Mouse (Mus musculus): Measurements from ENCODE around the gene Gm4498. TPM values are rescaled to one million over a fixed set of nuclear protein-coding genes. Genes with fewer than 3 reads are reported as not detected.
"Not testable (repeated sequence)": the region's sequence is repeated elsewhere in the genome, so short reads cannot be mapped to it uniquely, and the experiment has no call there.

The Gm4498 gene
- not detected in 2 replicates for total RNA-seq (2012; rRNA removed)

GRCm38 (mm10) chr7:20233728-20234127, at the start of gene Gm4498:
Gm4498 (minus strand) TSS chr7:20233828.
- H3K9ac ChIP-seq (ENCODE audit: insufficient read depth, low read depth, low read length, poor library complexity, severe bottlenecking); DNase-seq (ENCODE audit: low read depth, low spot score); H3K36me3 ChIP-seq (ENCODE audit: control insufficient read depth, insufficient read depth, low read length, poor library complexity, severe bottlenecking); H3K4me3 ChIP-seq (ENCODE audit: insufficient read depth in 1 of 2, low read depth in 1 of 2, low read length in 2 of 2, poor library complexity in 1 of 2, severe bottlenecking in 1 of 2); H3K9me3 ChIP-seq (ENCODE audit: control insufficient read depth, insufficient read depth, low read depth, low read length); in situ Hi-C loops (cut with MboI; ENCODE audit: low sequenced_read_pairs in 2 of 2, unreplicated experiment in 2 of 2); H3K4me1 ChIP-seq (ENCODE audit: control insufficient read depth in 2 of 2, insufficient read depth in 2 of 2, low read length in 2 of 2, poor library complexity in 1 of 2); H3K27ac ChIP-seq (ENCODE audit: insufficient read depth, low read depth, low read length, poor library complexity, severe bottlenecking): not testable (repeated sequence)

- H3K4me1 ChIP-seq (ENCODE audit: control insufficient read depth in 2 of 2, insufficient read depth in 2 of 2, low read length in 2 of 2, poor library complexity in 1 of 2); DNase-seq (ENCODE audit: low read depth, low spot score); H3K36me3 ChIP-seq (ENCODE audit: control insufficient read depth, insufficient read depth, low read length, poor library complexity, severe bottlenecking); H3K27ac ChIP-seq (ENCODE audit: insufficient read depth, low read depth, low read length, poor library complexity, severe bottlenecking); H3K9ac ChIP-seq (ENCODE audit: insufficient read depth, low read depth, low read length, poor library complexity, severe bottlenecking); H3K4me3 ChIP-seq (ENCODE audit: insufficient read depth in 1 of 2, low read depth in 1 of 2, low read length in 2 of 2, poor library complexity in 1 of 2, severe bottlenecking in 1 of 2); in situ Hi-C loops (cut with MboI; ENCODE audit: low sequenced_read_pairs in 2 of 2, unreplicated experiment in 2 of 2); H3K9me3 ChIP-seq (ENCODE audit: control insufficient read depth, insufficient read depth, low read depth, low read length): not testable (repeated sequence)
These were observed 29.1 kb upstream of the Gm4498 start, which contains the start of gene Gm5890 for GRCm38 (mm10) chr7:20262734-20263133. Gm5890 (minus strand) TSS chr7:20262834.

GRCm38 (mm10) chr7:20205507-20205906, 28.1 kb downstream of the Gm4498 start, which contains the start of gene Gm6164:
Gm6164 (minus strand) TSS chr7:20205607.
- H3K36me3 ChIP-seq (ENCODE audit: control insufficient read depth, insufficient read depth, low read length, poor library complexity, severe bottlenecking); H3K9me3 ChIP-seq (ENCODE audit: control insufficient read depth, insufficient read depth, low read depth, low read length); H3K9ac ChIP-seq (ENCODE audit: insufficient read depth, low read depth, low read length, poor library complexity, severe bottlenecking); H3K4me3 ChIP-seq (ENCODE audit: insufficient read depth in 1 of 2, low read depth in 1 of 2, low read length in 2 of 2, poor library complexity in 1 of 2, severe bottlenecking in 1 of 2); in situ Hi-C loops (cut with MboI; ENCODE audit: low sequenced_read_pairs in 2 of 2, unreplicated experiment in 2 of 2); DNase-seq (ENCODE audit: low read depth, low spot score); H3K4me1 ChIP-seq (ENCODE audit: control insufficient read depth in 2 of 2, insufficient read depth in 2 of 2, low read length in 2 of 2, poor library complexity in 1 of 2); H3K27ac ChIP-seq (ENCODE audit: insufficient read depth, low read depth, low read length, poor library complexity, severe bottlenecking): not testable (repeated sequence)

GRCm38 (mm10) chr7:20193410-20193809, 40.2 kb downstream of the Gm4498 start, which contains the start of gene Vmn1r95:
Vmn1r95 (plus strand) TSS chr7:20193710.
- DNase-seq (ENCODE audit: low read depth, low spot score); H3K27ac ChIP-seq (ENCODE audit: insufficient read depth, low read depth, low read length, poor library complexity, severe bottlenecking); H3K4me1 ChIP-seq (ENCODE audit: control insufficient read depth in 2 of 2, insufficient read depth in 2 of 2, low read length in 2 of 2, poor library complexity in 1 of 2); in situ Hi-C loops (cut with MboI; ENCODE audit: low sequenced_read_pairs in 2 of 2, unreplicated experiment in 2 of 2); H3K9ac ChIP-seq (ENCODE audit: insufficient read depth, low read depth, low read length, poor library complexity, severe bottlenecking); H3K36me3 ChIP-seq (ENCODE audit: control insufficient read depth, insufficient read depth, low read length, poor library complexity, severe bottlenecking); H3K4me3 ChIP-seq (ENCODE audit: insufficient read depth in 1 of 2, low read depth in 1 of 2, low read length in 2 of 2, poor library complexity in 1 of 2, severe bottlenecking in 1 of 2); H3K9me3 ChIP-seq (ENCODE audit: control insufficient read depth, insufficient read depth, low read depth, low read length): not testable (repeated sequence)

Other genes starting within 250 kb of the Gm4498 start
- 5.1 and 7.1 TPM in 2 replicates for gene Nlrp9b, start 242.4 kb downstream of the Gm4498 start, total RNA-seq (2012; rRNA removed)
- gene Vmn1r91, start 134.1 kb downstream of the Gm4498 start, total RNA-seq (2012; rRNA removed) = 0.05 TPM in 1 of 2 replicates, not detected in the other
- not detected in 2 replicates for gene Gm16442, start 111.2 kb downstream of the Gm4498 start, total RNA-seq (2012; rRNA removed)
- not detected in 2 replicates for gene Vmn1r93, start 94.7 kb downstream of the Gm4498 start, total RNA-seq (2012; rRNA removed)
- gene Vmn1r94, start 65.5 kb downstream of the Gm4498 start, total RNA-seq (2012; rRNA removed) = not detected in 2 replicates
- not detected in 2 replicates for gene Vmn1r95, start 40.1 kb downstream of the Gm4498 start, total RNA-seq (2012; rRNA removed)
- not detected in 2 replicates for gene Gm6164, start 28.2 kb downstream of the Gm4498 start, total RNA-seq (2012; rRNA removed)
- gene Gm5890, start 29.0 kb upstream of the Gm4498 start, total RNA-seq (2012; rRNA removed) = not detected in 2 replicates
- not detected in 2 replicates for gene Gm4133, start 100.2 kb upstream of the Gm4498 start, total RNA-seq (2012; rRNA removed)
- not detected in 2 replicates for gene Gm5728, start 141.6 kb upstream of the Gm4498 start, total RNA-seq (2012; rRNA removed)
- not detected in 2 replicates for gene Vmn1r100, start 184.1 kb upstream of the Gm4498 start, total RNA-seq (2012; rRNA removed)
- gene Vmn1r101, start 208.8 kb upstream of the Gm4498 start, total RNA-seq (2012; rRNA removed) = not detected in 2 replicates
- not detected in 2 replicates for gene Gm10670, start 241.1 kb upstream of the Gm4498 start, total RNA-seq (2012; rRNA removed)

Data from ES-E14 (cell line).